Mouse (Mus musculus) bone marrow, adult 2 months (tissue): Measurements from ENCODE around the gene Chrna1.

ENCODE experiments used
- CTCF ChIP-seq: fragments of 200-500 bp; IDR thresholded peaks from 2 replicates; pipeline ENCODE4 v1.5.1; 2011; ENCODE audit warnings: low read length, control low read depth; ENCODE audit not compliant: control insufficient read depth, insufficient read depth
- POLR2A ChIP-seq: fragments of 200-500 bp; IDR thresholded peaks from 2 replicates; pipeline ENCODE4 v1.6.1; 2011; ENCODE audit warnings: low read depth, mild to moderate bottlenecking, control low read depth, low read length, borderline replicate concordance; ENCODE audit not compliant: control insufficient read depth

DNA sequence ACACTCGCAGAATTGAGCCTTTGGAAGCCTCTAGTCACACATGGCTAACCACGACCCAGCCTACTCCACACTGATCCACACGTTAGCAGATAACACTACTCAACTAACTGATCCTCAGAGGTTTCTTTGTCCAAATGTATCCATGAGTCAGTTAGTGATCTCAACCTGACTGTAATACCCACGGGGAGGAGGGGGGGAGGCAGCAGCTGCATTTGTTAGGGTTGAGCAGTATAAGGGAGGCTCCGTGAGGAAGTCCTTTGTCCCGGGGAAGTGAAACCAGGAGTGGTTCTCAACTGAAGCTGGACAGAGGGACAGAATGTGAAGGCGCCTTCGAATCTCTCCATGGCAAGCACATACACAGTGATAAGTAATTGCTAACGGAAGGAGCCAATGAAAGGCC, 53.4 kb downstream of the Chrna1 start:
- TF ChIP-seq POLR2A, result no peak
- TF ChIP-seq CTCF, result no peak
